Mouse (Mus musculus) CH12F3 (cell line): ENCODE measurements around the gene Syt9.
"Not testable (repeated sequence)": the region's sequence is repeated elsewhere in the genome, so short reads cannot be mapped to it uniquely, and the experiment has no call there.

Experiments
- in situ Hi-C: fragments of 300-500 bp; cut with MboI; formaldehyde crosslinking; loops from 2 replicates; pipeline ENCODE4 v1.14.3; 2020; ENCODE audit warnings: low sequenced_read_pairs

Syt9 gene

DNA sequence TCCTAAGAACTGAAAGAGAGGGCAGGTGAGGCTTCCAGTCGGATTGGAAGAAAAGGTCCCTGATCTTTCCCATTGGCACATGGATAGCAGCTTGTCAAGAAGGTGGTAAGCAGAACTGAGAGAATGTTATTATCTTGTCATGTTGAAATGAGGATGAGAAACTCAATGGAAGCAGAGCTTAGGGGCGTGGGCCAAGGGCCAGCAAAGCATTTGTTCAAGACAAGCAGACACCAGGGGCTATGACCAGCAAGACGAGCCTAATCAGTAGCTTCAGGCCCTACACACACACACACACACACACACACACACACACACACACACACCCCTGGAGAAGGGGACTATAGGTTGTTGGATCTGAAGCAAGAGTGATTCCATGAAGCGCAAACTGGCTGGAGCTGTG is 90.6 kb downstream of the Syt9 start:
- in situ Hi-C loops = no loop called here

- in situ Hi-C loops = no loop called here
Measured at GRCm38 (mm10) chr7:107461699-107462440, 91.3 kb downstream of the Syt9 start.

DNA sequence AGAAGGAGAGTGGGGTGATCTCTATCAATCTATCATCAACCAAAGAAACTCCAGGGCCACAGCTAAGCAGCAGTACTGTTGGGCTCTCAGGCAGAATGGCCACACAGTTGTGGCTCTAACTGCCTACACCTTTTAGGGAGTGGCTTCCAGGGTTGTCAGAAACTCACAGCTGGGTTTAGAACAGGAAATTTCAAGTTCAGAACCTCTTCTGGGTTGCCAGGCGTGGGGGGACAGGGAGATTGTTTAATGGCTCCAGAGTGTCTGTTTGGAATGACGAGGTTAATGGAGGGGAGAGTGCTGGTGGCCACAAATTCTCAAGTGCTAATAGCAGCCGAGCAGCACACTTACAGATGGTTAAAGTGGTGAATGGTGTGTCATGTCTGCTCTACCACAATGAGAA is 92.4 kb downstream of the Syt9 start:
- in situ Hi-C loops = no loop called here

GRCm38 (mm10) chr7:107465081-107465480 is 94.6 kb downstream of the Syt9 start:
- in situ Hi-C loops = no loop called here

DNA sequence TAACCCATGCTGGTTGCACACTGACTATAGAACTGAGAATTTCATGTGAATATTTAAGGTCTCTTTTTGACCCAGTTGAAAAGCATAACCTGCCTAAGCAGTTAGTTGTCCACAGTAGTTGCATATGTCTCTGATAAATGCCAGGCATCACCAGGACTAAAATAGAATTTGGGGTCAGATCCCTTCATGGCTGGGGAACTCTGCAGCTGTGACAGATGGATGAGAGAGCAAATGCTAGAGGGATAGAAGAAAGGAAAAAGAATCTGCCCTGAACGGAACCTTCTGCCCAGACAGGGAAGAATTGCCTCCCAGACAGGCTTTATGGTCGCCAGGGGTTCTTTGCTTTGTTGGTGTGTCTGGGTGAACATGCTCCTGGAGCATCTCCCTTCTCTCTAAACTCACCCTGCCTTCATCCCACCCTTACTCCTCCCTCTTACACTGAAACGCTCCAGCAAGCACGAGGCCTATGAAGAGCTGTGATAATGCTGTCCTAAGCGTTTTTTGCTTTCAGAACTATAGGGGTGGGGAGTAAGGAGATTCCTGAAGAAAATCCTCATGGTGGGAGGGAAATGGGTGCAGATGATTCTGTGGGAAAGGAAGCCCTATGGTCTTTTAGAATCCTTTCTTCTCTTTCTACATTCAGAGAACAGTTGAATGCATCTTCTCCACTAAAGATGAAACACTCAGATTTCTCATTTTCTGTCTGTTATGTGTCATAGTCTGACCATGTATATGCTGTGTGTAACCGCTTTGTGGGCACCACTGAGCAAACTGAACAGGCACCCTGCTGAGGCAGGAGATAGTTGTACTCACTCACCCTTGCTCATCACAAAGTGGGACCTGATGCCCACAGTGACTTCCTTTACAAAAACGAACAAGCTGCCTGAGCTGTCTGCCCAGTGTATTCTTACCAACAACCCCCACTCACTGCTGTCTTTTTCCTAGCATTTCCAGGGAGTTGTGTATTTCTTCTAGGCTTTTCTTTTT is 108.7 kb downstream of the Syt9 start:
- in situ Hi-C loops = no loop called here

GRCm38 (mm10) chr7:107485709-107486108 is 115.2 kb downstream of the Syt9 start:
- in situ Hi-C loops = not testable (repeated sequence)

DNA sequence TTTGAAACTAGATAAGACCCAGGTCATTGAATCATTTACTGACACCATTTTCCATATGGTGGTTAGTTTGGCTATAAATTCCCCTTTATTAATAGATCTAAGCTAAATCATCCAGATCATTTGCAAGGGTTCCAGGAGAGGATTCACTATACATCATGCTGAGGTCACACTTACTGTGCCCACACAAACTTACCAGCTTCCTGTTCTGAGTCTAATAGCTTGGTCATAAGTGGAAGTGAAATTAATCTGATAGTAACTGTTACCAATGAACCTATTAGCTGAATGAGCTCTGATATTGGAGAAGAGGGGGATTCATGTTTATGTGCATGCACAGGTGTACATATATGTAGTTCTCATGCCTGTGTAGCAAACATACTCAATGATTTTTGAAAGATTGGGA is 124.9 kb downstream of the Syt9 start:
- in situ Hi-C loops = no loop called here

- in situ Hi-C loops = no loop called here
Measured at GRCm38 (mm10) chr7:107496923-107497322, 126.4 kb downstream of the Syt9 start.

DNA sequence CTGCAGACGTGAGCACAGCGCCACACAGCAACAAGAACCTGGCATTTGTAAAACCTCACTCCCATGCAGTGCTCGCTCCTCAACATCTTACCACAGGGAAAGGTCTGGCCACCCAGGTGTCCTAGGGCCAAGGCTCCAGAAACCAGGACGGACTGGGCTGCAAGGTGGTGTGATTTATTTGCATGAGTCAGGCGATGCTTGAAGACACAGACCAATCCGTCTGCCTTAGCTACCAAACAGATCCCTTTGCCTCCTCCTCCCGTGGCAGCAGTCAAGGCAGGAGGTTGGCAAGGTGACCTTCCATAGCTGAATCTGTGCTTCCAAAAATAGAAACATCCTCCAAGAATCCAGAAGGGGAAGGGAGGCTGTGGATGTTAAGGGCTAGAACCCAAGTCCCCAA is 130.1 kb downstream of the Syt9 start:
- in situ Hi-C loops = no loop called here

- in situ Hi-C loops = no loop called here
Measured at GRCm38 (mm10) chr7:107504761-107505712, 134.5 kb downstream of the Syt9 start.

GRCm38 (mm10) chr7:107507920-107508319 is 137.4 kb downstream of the Syt9 start:
- in situ Hi-C loops = no loop called here

DNA sequence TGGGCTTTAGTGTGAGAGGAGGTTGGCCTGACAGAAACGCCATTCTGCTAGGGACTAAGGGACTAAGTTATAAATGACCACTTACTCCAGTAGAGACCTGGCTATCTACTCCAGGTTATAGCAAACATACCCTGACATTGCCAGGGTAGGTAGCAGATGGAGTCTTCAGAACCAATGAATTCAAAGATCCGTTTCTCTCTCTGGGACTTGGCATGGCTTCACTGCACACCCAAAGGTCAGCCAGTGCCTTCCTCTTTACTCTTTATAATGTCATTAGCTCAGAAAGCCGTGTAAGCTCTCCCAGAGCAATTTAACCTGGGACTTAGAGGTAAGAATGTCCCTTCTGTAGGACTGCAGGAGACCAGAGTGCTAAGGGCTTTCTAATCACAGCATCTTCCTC is 139.2 kb downstream of the Syt9 start:
- in situ Hi-C loops = no loop called here

- in situ Hi-C loops = no loop called here
Measured at GRCm38 (mm10) chr7:107516704-107517410, 146.3 kb downstream of the Syt9 start.

DNA sequence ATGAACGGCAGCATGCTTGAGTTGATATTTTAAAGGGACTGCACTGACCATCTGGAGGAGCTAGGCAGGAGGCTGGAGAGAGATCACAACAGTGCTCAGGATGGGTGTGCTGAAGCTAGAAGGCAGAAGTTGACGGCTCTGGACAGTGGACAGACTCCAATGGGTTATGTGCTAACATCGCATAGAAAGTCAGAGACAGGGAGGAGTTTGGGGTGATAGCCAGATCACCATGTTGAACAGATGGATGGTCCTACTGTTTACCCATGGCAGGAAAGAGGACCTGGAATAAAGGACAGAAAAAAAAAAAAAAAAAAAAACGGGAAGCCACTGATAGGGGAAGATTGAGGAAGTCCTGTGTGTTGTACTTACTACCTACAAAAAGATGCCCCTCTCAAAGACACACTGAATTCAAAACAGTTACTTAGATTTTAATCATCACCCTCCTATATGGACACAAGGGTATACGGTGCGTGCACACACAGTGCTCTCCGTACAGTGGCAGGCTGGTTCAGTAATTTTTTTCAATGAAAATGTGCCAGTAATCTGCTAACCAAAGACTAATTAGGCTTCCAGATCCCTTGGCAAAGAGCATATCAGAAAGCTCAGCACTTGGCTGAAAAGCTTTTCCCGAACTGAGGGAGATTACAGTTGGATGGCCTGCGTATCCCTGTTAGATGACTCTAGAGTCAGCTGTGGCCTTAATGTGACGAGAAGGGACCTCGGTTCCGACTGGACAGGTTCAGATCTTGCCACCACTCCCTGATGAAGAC is 148.9 kb downstream of the Syt9 start:
- in situ Hi-C loops = no loop called here

DNA sequence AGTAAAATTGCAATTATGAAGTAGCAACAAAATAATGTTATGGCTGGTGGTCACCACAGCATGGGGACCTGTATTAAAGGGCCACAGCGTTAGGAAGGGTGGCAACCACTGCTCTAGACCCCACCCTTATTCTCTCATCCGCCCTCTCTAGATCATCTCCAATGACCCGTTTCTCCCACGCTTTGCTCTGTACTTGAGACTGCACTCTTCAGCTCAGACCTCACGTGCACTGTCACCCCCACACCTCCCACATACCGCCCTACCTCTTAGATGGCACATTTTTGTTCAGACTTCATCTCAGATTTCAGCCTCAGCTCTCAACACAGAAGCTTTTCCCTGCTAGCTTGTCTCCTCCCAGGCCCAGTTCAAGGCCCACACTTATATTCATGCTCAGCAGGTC is 150.9 kb downstream of the Syt9 start:
- in situ Hi-C loops = no loop called here

DNA sequence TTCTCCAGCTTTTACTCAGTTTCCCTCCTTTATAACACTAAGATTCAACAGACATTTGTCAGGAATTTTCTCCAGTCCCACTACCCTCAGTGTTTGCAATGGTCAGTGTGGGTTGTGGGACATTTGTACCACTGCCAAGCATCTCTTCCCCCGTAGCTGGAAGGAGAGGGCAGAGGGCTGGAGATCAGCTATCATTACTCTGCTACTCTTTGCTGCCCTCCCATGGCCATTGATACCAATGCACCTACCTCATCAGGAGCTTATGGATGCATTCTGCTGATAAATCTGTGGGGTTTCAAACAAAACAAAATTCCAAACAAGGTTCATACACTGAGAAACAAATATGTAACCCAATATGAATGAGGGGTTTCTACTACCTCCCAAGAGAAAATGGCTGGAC is 155.8 kb downstream of the Syt9 start:
- in situ Hi-C loops = no loop called here

DNA sequence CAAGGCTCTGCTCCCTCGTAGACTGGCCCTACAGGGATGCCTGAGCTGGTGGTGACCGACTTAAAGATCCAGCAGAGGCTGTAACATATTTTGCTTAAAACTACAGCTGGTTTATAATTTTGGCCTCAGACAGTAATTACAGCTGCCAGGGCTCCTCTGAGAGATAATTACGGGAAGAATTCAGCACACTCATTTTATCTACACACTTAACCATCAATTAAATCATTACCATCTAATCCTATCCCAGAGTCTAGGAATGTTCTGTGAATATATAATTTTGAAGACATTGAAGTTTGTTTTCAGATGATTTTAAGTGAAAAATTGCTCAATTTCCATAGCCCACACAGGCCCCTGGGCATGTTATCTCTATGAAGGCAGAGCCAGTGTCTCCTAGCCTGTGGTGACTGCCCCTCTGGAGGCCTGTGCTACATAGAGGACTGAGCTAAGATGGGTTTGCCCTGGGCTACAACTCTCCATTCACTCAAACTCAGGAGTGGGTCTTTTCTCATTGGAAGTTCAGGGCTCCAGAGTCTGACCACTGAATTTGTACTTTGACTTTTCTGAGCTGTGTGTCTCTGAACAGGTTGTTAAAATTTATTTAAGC is 157.7 kb downstream of the Syt9 start:
- in situ Hi-C loops = no loop called here

DNA sequence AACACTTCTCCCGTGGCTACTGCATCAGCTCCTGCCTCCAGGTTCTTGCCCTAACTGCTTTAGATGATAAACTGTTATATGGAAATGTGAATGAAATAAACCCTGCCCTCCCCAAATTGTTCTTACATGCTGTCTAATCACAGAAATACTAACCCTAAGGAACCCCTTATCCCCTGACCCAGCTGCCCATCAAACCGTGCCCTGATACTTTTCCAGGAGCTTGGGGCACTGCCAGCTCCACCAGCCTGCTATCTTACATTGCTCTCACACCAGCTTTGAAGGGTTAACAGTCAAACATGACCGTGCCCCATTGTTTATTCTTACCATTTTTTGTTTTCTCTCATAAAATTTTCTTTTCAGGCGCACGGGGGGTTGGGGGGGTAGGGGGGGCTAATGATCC is 158.8 kb downstream of the Syt9 start:
- in situ Hi-C loops = no loop called here

DNA sequence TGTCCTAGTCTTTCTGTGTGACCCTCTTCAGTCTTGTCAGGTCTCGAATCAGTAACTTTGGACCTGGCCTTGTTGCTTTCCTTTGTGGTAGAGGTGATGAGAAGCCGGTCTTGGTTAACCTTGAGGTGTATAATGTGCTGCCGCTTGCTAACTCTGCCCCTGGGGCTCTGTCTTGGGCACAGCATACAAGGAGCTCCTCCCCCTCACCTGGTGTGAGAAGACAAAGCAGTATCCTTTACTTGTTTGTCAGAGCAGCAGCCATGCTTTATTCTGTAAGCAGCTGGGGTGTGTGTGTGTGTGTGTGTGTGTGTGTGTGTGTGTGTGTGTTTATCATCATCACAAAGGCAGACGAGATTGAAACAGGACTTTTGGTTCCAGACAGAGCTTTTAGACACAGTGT is 164.8 kb downstream of the Syt9 start:
- in situ Hi-C loops = no loop called here
